Mouse (Mus musculus) embryonic fibroblast, embryonic 13.5 days (primary cell): ENCODE data around the gene Zscan12. TPM values are rescaled to one million over a fixed set of nuclear protein-coding genes. Genes with fewer than 3 reads are reported as not detected.

Source experiments
- H3K27ac ChIP-seq: 2 replicates; pipeline ENCODE4 v1.5.1; 2012; ENCODE audit warnings: low read length, control low read depth, inconsistent platforms; ENCODE audit not compliant: insufficient read depth
- H3K4me1 ChIP-seq: 2 replicates; pipeline ENCODE4 v1.6.1; 2011; ENCODE audit warnings: low read length; ENCODE audit not compliant: control insufficient read depth, insufficient read depth
- H3K4me3 ChIP-seq: 2 replicates; pipeline ENCODE4 v1.5.1; 2011; ENCODE audit warnings: mild to moderate bottlenecking, control low read depth, low read length; ENCODE audit not compliant: insufficient read depth
- CTCF ChIP-seq: IDR thresholded peaks from 2 replicates; pipeline ENCODE4 v1.5.1; 2011; ENCODE audit warnings: mild to moderate bottlenecking, control low read depth, low read length, moderate library complexity, borderline replicate concordance; ENCODE audit not compliant: insufficient read depth
- POLR2A ChIP-seq: IDR thresholded peaks from 2 replicates; pipeline ENCODE4 v1.6.1; 2011; ENCODE audit warnings: low read depth, mild to moderate bottlenecking, control low read depth, low read length, moderate library complexity
- polyA plus RNA-seq: library from polyadenylated mRNA; stranded (reverse); fragments of >200 nt; gene quantifications from 2 replicates; pipeline ENCODE4 v1.2.4, GENCODE M21; 2011; ENCODE audit warnings: low read depth; ENCODE audit not compliant: missing spikeins, insufficient read length

The Zscan12 gene
- polyA plus RNA-seq, result 6.2 and 8.7 TPM in 2 replicates

- Histone ChIP-seq H3K27ac (0 out of 2 replicates have a peak within 1 kb of the TSS, but pooled peaks have one; percentile 28), H3K4me3 (peak within 1 kb of the TSS; percentile 91), H3K4me1 (no peaks in the 10 kb centered on the region)
- TF ChIP-seq CTCF (no peak), POLR2A (peak; percentile 92)
Measured at GRCm38 (mm10) chr13:21362621-21363248, at the start of gene Zscan12. TSS of gene Zscan12 (plus strand) at chr13:21362820.

DNA sequence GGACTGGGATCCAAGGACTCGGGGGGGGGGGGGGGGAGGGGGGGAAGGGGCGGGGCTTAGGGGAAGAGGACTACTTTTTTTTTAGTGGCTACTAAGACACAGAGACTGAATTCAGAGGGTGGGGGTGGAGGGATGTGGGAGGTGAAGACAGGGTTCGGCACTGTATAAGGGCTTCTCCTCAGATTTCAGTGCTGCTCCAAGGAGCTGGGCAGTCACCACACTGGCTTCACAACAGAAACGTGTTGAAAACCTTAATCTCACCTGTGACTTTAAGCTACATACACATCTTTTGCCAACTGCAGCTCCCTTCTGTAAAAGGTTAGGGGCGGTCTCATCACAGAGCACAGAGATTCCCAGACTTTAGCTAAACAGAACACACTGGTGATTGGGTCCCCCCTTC lies 49.8 kb upstream of the Zscan12 start:
- H3K4me1 ChIP-seq, result no peaks in the 10 kb centered on the region

GRCm38 (mm10) chr13:21313903-21314302 lies 48.7 kb upstream of the Zscan12 start:
- H3K4me1 ChIP-seq, result no peaks in the 10 kb centered on the region
- H3K4me3 ChIP-seq, result no peak overlapping the region
- no peak overlapping the region for H3K27ac ChIP-seq
- TF ChIP-seq CTCF (no peak), POLR2A (no peak)

More for the DNA sequence above, 49.8 kb upstream of the Zscan12 start:
- Histone ChIP-seq H3K27ac (no peak overlapping the region), H3K4me3 (no peak overlapping the region)
- TF ChIP-seq POLR2A, result no peak
- no peak for TF ChIP-seq CTCF

GRCm38 (mm10) chr13:21320262-21320661 lies 42.4 kb upstream of the Zscan12 start:
- Histone ChIP-seq H3K27ac (no peak overlapping the region), H3K4me3 (no peak overlapping the region), H3K4me1 (no peaks in the 10 kb centered on the region)
- TF ChIP-seq POLR2A (no peak), CTCF (no peak)

GRCm38 (mm10) chr13:21321890-21322494 lies 40.6 kb upstream of the Zscan12 start:
- TF ChIP-seq POLR2A, result no peak
- no peak for TF ChIP-seq CTCF
- Histone ChIP-seq H3K4me1 (no peaks in the 10 kb centered on the region), H3K4me3 (peak overlapping the region; percentile 63), H3K27ac (no peak overlapping the region)

DNA sequence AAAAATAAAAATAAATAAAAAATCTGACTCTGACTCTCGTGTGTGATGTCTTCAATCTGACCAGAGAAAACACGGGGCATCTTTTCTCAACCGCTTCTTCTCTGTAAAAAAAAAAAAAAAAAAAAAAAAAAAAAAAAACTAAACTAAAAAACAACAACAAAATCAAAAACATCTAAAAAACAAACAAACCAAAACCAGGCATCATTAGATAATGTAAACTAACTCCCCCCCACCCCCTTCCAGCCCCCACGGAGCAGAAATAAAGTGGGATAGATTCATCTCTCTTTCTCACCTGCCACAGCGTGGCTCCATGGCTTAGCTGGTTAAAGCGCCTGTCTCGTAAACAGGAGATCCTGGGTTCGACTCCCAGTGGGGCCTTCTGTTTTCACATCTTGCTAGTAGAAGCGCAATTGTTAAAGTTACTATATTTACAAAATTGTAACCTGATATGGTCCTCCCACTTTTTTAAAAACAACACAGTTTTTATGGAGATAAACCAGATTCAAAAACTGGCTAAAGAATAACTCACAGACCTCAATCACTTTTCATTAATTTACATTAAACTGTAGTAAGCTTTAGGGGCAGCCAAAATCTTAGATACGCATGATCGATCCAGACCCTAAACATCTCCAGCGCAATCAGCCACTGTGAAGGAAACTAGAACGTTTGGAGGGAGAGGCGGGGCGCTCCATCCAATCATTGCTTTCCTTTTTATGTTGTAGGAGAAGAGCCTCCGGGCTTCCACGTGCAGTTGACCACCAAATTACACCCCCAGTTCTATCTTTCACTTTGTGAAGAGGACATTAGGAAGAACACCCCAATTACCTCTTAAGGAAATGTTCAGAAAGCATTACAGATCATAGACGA lies 39.9 kb upstream of the Zscan12 start:
- no peak for TF ChIP-seq CTCF
- no peak for TF ChIP-seq POLR2A
- no peak overlapping the region for H3K27ac ChIP-seq
- H3K4me1 ChIP-seq, result no peaks in the 10 kb centered on the region
- H3K4me3 ChIP-seq, result peak overlapping the region; percentile 63

DNA sequence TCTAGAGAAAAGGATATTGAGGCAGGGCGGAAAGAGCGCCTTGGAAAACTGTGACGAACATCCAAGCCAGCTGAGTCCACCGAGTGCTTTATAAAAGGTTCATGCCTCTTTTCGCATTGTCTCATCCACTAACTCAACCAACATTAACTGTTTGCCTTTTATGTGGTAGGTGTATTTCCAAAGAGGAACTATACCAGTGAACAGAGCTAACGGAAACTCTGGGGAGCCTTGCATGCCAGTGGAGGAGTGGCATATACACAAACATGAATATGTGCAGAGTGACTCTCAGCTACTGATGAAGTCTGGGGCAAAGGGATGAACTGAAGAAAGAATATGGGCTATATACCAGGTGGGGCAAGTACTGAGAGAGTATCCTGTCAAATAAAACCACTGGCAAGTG lies 39.2 kb upstream of the Zscan12 start:
- no peaks in the 10 kb centered on the region for H3K4me1 ChIP-seq
- no peak for TF ChIP-seq CTCF
- TF ChIP-seq POLR2A, result no peak
- 0 out of 2 replicates have a peak overlapping the region, but pooled peaks have one; percentile 12 for H3K4me3 ChIP-seq
- H3K27ac ChIP-seq, result no peak overlapping the region

GRCm38 (mm10) chr13:21326191-21326590 lies 36.4 kb upstream of the Zscan12 start:
- no peak overlapping the region for H3K27ac ChIP-seq
- no peaks in the 10 kb centered on the region for H3K4me1 ChIP-seq
- TF ChIP-seq POLR2A (no peak), CTCF (no peak)
- H3K4me3 ChIP-seq, result no peak overlapping the region

DNA sequence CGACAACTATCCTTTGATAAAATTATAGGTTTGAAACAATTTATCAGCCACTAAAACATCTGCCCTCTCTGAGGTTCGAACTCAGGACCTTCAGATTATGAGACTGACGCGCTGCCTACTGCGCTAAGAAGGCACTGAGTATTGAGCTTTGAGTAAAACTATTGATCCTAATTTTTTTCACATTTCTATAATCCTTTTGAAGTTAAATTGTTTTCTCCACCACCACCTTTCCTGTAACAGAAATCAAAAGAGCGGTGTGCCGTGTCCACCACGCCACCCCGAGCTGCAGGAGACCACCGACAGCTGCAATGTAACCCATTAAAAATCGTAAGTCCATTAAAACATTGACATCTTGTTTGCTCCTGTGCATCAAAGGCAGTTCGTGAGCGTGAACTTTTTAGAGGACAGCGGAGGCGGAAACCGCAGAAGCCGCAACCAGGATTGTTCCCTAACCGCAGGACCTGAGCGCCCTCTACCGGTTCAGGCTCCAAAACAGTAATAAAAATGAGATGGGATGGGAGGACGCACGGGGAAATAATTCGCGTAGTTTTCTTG lies 35.9 kb upstream of the Zscan12 start:
- no peak overlapping the region for H3K27ac ChIP-seq
- TF ChIP-seq POLR2A, result no peak
- peak; percentile 43; the same call in 1 of the 2 replicates for TF ChIP-seq CTCF
- H3K4me1 ChIP-seq, result no peaks in the 10 kb centered on the region
- H3K4me3 ChIP-seq, result peak overlapping the region; percentile 83
